Mouse (Mus musculus): ENCODE measurements around the gene Fam160b1. TPM values are rescaled to one million over a fixed set of nuclear protein-coding genes. Genes with fewer than 3 reads are reported as not detected.

Gene Fam160b1
- total RNA-seq, 4 experiments from 2014 or later: 23.6 to 24.7 (median 24.1) TPM

DNA sequence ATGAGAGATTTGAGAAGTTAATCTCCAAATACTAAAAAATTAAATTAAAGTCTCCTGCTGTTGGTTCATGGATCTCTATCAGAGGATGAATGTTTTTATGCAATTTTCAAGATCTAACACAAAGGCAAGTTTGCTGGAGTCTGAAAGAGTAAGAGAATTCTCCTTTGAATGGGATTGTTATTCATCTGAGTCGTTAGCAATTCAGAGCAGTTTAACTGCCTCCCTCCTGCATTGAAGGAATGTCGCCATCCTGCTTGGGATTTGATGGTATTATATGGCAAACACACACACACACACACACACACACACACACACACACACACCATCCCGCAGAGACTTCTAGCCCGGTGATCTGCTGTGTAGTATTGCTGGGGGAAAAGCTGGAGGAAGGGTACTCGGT, 6.1 kb downstream of the Fam160b1 start:
- DNase-seq (ENCODE audit: low spot score in 2 of 2): no peak

- no peak for DNase-seq (ENCODE audit: low spot score in 2 of 2)
Observed at GRCm38 (mm10) chr19:57367201-57367600, 6.7 kb downstream of the Fam160b1 start.

- no peak for DNase-seq (ENCODE audit: low spot score in 2 of 2)
Observed at GRCm38 (mm10) chr19:57367849-57368387, 7.4 kb downstream of the Fam160b1 start.

DNA sequence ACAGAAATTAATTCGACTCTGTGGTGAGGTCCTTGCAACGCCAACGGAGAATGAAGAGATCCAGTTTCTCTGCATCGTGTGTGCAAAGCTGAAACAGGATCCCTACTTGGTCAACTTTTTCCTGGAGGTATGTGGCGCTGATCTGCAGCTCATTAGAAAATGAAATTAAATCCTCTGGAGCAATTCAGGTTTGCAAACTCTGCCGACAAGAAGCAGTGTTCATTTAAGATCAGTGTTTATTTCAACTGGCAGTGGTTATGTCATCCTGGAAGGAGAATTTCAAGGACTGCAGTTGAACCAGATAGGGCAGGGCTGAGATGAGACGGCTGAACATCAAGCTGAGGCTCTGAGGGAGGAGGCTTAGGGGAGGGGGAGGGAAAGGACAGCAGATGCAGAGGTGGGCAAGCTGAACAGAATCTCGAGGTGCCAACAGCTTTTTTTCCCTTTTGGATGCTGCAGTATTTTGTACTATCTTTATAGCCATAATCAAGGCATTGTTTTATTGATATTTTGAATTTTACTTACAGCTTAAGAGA, 12.9 kb downstream of the Fam160b1 start:
- DNase-seq (ENCODE audit: low spot score in 2 of 2): peak in 1 of 2 experiments; percentile 50

DNA sequence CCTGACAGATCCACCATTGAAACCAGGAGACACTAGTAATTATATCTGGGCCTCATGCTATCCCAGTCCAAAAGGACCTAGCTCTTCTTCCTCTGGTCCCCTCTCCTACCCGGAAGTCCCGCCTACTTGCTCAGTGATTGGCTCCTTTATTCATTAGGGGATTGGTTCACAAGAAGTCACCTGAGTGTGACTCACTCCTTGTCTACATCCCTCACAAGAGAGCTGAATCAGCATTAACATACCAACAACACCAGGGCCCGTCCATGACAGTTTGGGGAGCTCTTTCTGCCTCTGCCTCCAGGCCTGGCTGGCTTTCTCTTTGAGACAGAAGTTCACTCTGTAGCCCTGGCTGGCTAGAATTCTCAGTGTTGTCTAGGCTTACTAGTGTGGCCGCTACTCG, 14.7 kb downstream of the Fam160b1 start:
- DNase-seq (ENCODE audit: low spot score in 2 of 2): no peak

GRCm38 (mm10) chr19:57375746-57376145, 15.3 kb downstream of the Fam160b1 start:
- DNase-seq (ENCODE audit: low spot score in 2 of 2): no peak

DNA sequence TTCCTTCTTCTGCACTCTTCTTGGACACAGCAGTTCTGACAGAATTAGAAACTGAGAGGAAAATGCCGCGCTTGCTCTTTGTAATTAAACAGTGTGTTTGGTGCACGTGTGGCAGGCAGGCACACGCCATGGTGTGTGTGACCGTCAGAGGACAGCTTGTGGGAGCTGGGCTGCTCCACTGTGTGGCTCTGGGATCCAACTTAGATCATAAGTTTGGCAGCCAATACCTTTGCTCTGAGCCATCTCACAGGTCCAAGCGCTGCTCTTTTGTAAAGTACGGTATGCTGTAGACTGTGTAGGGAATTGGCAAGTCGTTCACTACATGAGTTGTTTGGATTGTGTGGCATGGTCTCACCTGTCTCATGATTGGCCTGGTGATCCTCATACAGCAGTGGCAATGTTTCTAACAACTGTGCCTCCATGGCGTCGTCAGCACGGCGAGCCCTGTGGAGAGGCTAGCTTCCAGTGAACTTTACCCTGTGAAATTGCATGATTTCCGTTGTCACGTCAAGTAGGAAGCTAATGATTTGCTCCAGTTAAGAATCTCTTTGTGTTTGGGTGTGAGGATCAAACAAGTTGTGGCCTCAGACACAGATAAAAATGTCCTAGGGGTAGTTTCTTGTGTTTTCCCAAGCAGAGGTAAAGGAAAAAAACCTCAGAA, 16.7 kb downstream of the Fam160b1 start:
- DNase-seq (ENCODE audit: low spot score in 2 of 2): no peak

DNA sequence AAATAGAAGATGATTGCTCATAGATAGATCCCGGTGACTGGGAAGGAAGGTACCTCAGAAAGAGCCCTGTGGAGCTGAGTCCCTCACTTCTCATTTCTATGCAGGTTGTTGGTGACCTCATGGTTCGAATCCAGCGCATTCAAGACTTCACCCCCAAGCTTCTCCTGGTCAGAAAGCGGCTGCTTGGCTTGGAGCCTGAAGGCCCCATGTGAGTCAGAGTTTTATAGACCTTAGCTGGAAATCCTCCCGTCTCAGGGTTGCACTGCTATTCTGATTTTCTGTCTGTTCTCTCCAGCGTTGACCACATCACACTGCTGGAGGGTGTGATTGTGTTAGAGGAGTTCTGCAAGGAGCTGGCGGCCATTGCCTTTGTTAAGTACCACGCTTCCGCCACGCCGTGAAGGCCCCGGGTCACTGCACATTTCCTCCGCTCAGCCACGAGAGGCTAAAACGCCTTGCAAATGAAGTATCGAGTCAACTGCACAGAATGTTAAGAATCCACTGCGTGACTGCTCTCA, 25.8 kb downstream of the Fam160b1 start:
- DNase-seq (ENCODE audit: low spot score in 2 of 2): no peak

DNA sequence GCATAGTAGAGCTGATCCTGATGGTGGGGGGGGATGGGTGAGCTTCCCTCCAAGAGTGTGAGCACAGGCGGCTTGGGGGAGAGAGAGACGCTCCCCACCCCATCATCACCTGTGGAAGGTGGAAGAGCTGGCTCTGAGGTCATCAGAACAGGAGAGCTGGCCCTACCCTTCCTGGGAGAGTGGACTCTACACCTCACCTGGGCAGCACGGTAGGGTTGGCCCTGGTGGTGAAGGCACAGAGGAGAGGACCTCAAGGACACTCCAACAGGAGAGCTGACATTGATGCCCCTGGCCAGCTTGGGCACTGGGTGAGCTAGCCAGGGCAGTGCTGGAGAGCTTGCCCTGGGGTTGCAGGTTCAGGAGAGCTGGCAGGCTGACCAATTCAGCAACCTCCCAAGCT, 31.1 kb downstream of the Fam160b1 start:
- no peak for DNase-seq (ENCODE audit: low spot score in 2 of 2)

DNA sequence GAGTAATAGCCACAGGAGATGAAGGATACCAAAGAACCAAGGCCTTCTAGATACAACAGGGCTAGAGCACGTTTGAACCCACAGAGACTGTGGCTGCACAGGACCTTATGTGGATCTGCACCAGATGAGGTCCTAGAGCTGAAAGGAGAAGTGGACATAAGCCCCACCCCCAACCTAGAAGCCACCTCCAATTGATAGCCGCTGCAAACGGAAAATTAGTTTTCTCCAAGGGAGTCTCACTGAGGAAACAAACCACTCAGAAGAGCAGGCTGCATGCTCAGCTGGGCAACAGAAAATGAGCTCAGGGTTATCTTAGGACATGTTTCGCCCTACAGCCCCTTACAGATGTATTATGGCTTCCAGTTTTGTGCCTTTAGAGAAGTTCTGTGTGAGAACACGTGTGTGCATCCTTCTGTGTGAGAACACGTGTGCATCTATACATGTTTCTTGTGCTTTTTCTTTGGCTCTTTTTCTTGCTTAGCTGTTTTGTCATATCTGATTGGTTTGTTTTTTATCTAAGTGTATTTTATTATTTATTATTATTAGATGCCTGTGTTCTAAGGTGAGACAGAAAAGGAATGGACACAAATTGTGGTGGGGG, 33.0 kb downstream of the Fam160b1 start:
- DNase-seq (ENCODE audit: low spot score in 2 of 2): no peak

GRCm38 (mm10) chr19:57396609-57397008, 36.1 kb downstream of the Fam160b1 start:
- no peak for DNase-seq (ENCODE audit: low spot score in 2 of 2)

GRCm38 (mm10) chr19:57402364-57402763, 41.9 kb downstream of the Fam160b1 start:
- no peak for DNase-seq (ENCODE audit: low spot score in 2 of 2)

GRCm38 (mm10) chr19:57403700-57404501, 43.4 kb downstream of the Fam160b1 start:
- peak in 1 of 2 experiments; percentile 64 for DNase-seq (ENCODE audit: low spot score in 2 of 2)

DNA sequence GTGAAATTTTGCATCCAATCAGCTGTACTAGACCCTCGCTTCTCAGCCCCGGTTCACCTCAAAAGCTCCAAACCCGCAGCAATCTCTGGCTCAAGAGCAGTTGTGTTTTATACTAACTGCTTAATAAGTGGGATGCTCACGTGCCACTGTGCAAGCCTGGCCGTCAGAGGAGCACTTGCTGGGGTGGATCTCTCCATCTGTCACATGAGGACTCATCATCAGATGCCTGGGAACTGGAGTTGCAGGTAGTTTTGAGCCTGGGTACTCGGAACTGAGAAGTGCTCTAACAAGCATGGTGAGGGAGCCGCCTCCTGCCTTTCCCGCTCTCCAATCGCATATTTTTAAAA, 44.0 kb downstream of the Fam160b1 start:
- peak in 1 of 2 experiments; percentile 13 for DNase-seq (ENCODE audit: low spot score in 2 of 2)

DNA sequence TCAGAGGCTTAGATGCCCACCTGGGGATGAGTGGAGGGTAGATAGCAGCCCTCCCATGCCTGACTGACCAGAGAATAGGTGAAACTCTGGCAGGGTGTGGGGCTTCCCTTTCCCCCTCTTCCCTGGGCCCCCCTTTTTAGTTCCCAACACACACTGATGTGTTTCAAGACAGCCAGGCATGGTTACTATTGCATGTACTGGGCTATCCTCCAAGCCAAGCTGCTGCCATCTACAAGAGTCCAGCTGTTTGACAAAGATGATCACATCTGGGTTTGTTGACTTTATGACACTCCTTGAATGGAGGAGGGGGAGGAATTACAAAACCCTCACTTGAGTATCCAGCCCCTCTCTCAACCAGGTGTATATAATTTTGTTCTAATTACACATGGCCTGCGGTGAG, 47.5 kb downstream of the Fam160b1 start:
- DNase-seq (ENCODE audit: low spot score in 2 of 2): no peak

GRCm38 (mm10) chr19:57411375-57412196, 51.1 kb downstream of the Fam160b1 start:
- DNase-seq (ENCODE audit: low spot score in 2 of 2): no peak

- DNase-seq (ENCODE audit: low spot score in 2 of 2): no peak
Observed at GRCm38 (mm10) chr19:57413170-57413569, 52.7 kb downstream of the Fam160b1 start.

DNA sequence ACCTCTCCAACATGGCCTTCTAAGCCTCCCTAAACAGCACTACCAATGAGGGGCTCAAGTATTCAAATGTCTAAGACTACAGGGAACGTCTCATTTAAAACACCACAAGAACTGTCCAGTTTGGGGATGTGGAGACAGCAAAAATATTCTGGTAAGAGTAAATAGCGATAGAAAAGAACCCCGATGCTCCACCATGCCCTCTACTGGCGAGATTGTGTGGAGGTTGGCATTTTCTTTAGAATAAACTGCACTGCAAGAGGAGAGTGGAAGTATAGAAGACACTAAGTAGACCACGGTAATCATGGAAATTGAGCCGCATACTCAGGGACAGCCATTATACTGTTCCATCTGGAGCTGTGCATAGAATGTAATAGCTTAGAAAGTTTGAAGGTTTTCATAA, 53.4 kb downstream of the Fam160b1 start:
- DNase-seq (ENCODE audit: low spot score in 2 of 2): no peak

- DNase-seq (ENCODE audit: low spot score in 2 of 2): peak in 1 of 2 experiments; percentile 32
Observed at GRCm38 (mm10) chr19:57415031-57415807, 54.7 kb downstream of the Fam160b1 start.
